Mouse (Mus musculus): ENCODE results near the gene Gm14322.
"Not testable (repeated sequence)": the region's sequence is repeated elsewhere in the genome, so short reads cannot be mapped to it uniquely, and the experiment has no call there.

Gm14322 gene

GRCm38 (mm10) chr2:177758941-177759558, at the start of gene Gm14322:
Gene Gm14322 (plus strand): TSS chr2:177759288.
- DNase-seq: peak; percentile 64

- not testable (repeated sequence) for DNase-seq
These were observed 17.6 kb upstream of the Gm14322 start for GRCm38 (mm10) chr2:177741487-177741886.

GRCm38 (mm10) chr2:177787351-177787750, 28.3 kb downstream of the Gm14322 start:
- DNase-seq: not testable (repeated sequence)

GRCm38 (mm10) chr2:177806170-177806569, 47.1 kb downstream of the Gm14322 start:
- not testable (repeated sequence) for DNase-seq

All from kidney, postnatal 14 days (tissue).